ENCODE assay signal across 12 mouse cellular contexts in genomic region chr11:120704486-120705325, GRCm38 (mm10). TPM values are rescaled to one million over a fixed set of nuclear protein-coding genes. Genes with fewer than 3 reads are reported as not detected.
DNase-seq lines count a peak whose midpoint lies in the region; ATAC-seq and TF ChIP-seq lines count a peak whose summit lies in the region.
"Had no signal": no experiment of that assay in that cellular context is flagged by ENCODE, and none has a peak within 500 bp of the region (broad histone marks: within the 10 kb centered on the region; RNA-seq: fewer than 3 reads in every experiment).

No protein-coding gene starts in this region.

- H3K9me3 ChIP-seq in forebrain, embryonic 13.5 days (replicated peaks) = no peaks in the 10 kb centered on the region
- no peaks in the 10 kb centered on the region for H3K9me3 ChIP-seq in forebrain, postnatal 0 days (ENCODE audit: low read length)
- H3K9me3 ChIP-seq in lung, embryonic 14.5 days (ENCODE audit: low read depth, low read length) = no peaks in the 10 kb centered on the region
- no peaks in the 10 kb centered on the region for H3K9me3 ChIP-seq in limb, embryonic 15.5 days
- no peaks in the 10 kb centered on the region for H3K9me3 ChIP-seq in stomach, embryonic 16.5 days (replicated peaks; ENCODE audit: control insufficient read depth, low read length)
- H3K9me3 ChIP-seq: liver, embryonic 15.5 days had no signal

- TF ChIP-seq CTCF in forebrain, postnatal 0 days (IDR thresholded peaks at IDR 0.05; ENCODE audit: low read depth) = no peak
- no peak for TF ChIP-seq CTCF in lung, embryonic 14.5 days (IDR thresholded peaks at IDR 0.05; ENCODE audit: low read depth)
- TF ChIP-seq CTCF in lung, adult 2 months (IDR thresholded peaks at IDR 0.05; ENCODE audit: insufficient read depth, low read length) = no peak

- no peak for TF ChIP-seq POLR2A in lung, adult 2 months (IDR thresholded peaks at IDR 0.05; ENCODE audit: borderline replicate concordance, extremely low read depth, low read depth, low read length)

- peaks cover 64% of the 10 kb centered on the region for H3K36me3 ChIP-seq in forebrain, embryonic 13.5 days (ENCODE audit: poor library complexity, severe bottlenecking)
- H3K36me3 ChIP-seq in forebrain, postnatal 0 days (ENCODE audit: insufficient read depth) = peaks cover 41% of the 10 kb centered on the region
- H3K36me3 ChIP-seq in lung, embryonic 14.5 days (ENCODE audit: insufficient read depth) = peaks cover 49% of the 10 kb centered on the region
- H3K36me3 ChIP-seq in limb, embryonic 15.5 days = peaks cover 34% of the 10 kb centered on the region
- no peaks in the 10 kb centered on the region for H3K36me3 ChIP-seq in stomach, embryonic 16.5 days (ENCODE audit: control insufficient read depth, insufficient read depth, low read length)

- 24% methylated on average over 8 of the region's 8 CpGs for WGBS in forebrain, embryonic 13.5 days
- WGBS in forebrain, postnatal 0 days = 31% methylated on average over 8 of the region's 8 CpGs
- 29% methylated on average over 8 of the region's 8 CpGs for WGBS in lung, embryonic 14.5 days
- 56% methylated on average over 8 of the region's 8 CpGs for WGBS in lung, adult 2 months
- 26% methylated on average over 8 of the region's 8 CpGs for WGBS in limb, embryonic 15.5 days
- 29% methylated on average over 8 of the region's 8 CpGs for WGBS in stomach, embryonic 16.5 days

- H3K27ac ChIP-seq in forebrain, embryonic 13.5 days = peak overlapping the region; percentile 16; the same call in 1 of the 2 replicates
- no peak overlapping the region for H3K27ac ChIP-seq in forebrain, postnatal 0 days (ENCODE audit: low read depth, low read length)
- peak overlapping the region; percentile 40 for H3K27ac ChIP-seq in lung, embryonic 14.5 days (ENCODE audit: low read depth)
- H3K27ac ChIP-seq in limb, embryonic 15.5 days = peak overlapping the region; percentile 39
- H3K27ac ChIP-seq in stomach, embryonic 16.5 days (ENCODE audit: low read length) = peak overlapping the region; percentile 25; the same call in 1 of the 2 replicates
- H3K27ac ChIP-seq: liver, embryonic 15.5 days had no signal

- peak overlapping the region; percentile 45 for H3K9ac ChIP-seq in forebrain, embryonic 13.5 days
- H3K9ac ChIP-seq in forebrain, postnatal 0 days = no peak overlapping the region
- no peak overlapping the region for H3K9ac ChIP-seq in lung, embryonic 14.5 days
- 0 out of 2 replicates have a peak overlapping the region, but pooled peaks have one; percentile 15 for H3K9ac ChIP-seq in limb, embryonic 15.5 days
- H3K9ac ChIP-seq in stomach, embryonic 16.5 days (ENCODE audit: low read length) = peak overlapping the region; percentile 32; the same call in 1 of the 2 replicates
- H3K9ac ChIP-seq: liver, embryonic 15.5 days had no signal

- peaks cover 35% of the 10 kb centered on the region for H3K4me1 ChIP-seq in forebrain, embryonic 13.5 days
- no peaks in the 10 kb centered on the region for H3K4me1 ChIP-seq in forebrain, postnatal 0 days (ENCODE audit: insufficient read depth)
- peaks cover 22% of the 10 kb centered on the region for H3K4me1 ChIP-seq in lung, embryonic 14.5 days (ENCODE audit: insufficient read depth)
- no peaks in the 10 kb centered on the region for H3K4me1 ChIP-seq in lung, adult 2 months (ENCODE audit: control insufficient read depth, insufficient read depth, low read length)
- H3K4me1 ChIP-seq in limb, embryonic 15.5 days = peaks cover 59% of the 10 kb centered on the region
- peaks cover 37% of the 10 kb centered on the region for H3K4me1 ChIP-seq in stomach, embryonic 16.5 days (ENCODE audit: control insufficient read depth, insufficient read depth, low read length)

- no peaks in the 10 kb centered on the region for H3K27me3 ChIP-seq in forebrain, embryonic 13.5 days
- H3K27me3 ChIP-seq in forebrain, postnatal 0 days (ENCODE audit: insufficient read depth, low read length) = no peaks in the 10 kb centered on the region
- H3K27me3 ChIP-seq in lung, embryonic 14.5 days (ENCODE audit: insufficient read depth, low read length) = no peaks in the 10 kb centered on the region
- no peaks in the 10 kb centered on the region for H3K27me3 ChIP-seq in limb, embryonic 15.5 days
- no peaks in the 10 kb centered on the region for H3K27me3 ChIP-seq in stomach, embryonic 16.5 days (ENCODE audit: control insufficient read depth, insufficient read depth, low read length)
- H3K27me3 ChIP-seq: liver, embryonic 15.5 days had no signal

- no peak overlapping the region for H3K4me2 ChIP-seq in forebrain, embryonic 13.5 days
- no peak overlapping the region for H3K4me2 ChIP-seq in forebrain, postnatal 0 days (ENCODE audit: low read depth)
- no peak overlapping the region for H3K4me2 ChIP-seq in lung, embryonic 14.5 days
- H3K4me2 ChIP-seq in limb, embryonic 15.5 days = no peak overlapping the region
- H3K4me2 ChIP-seq in stomach, embryonic 16.5 days (ENCODE audit: low read depth, low read length) = no peak overlapping the region
- H3K4me2 ChIP-seq: liver, embryonic 15.5 days had no signal

- H3K4me3 ChIP-seq in forebrain, embryonic 13.5 days = no peak overlapping the region
- no peak overlapping the region for H3K4me3 ChIP-seq in forebrain, postnatal 0 days (ENCODE audit: low read depth, low read length)
- H3K4me3 ChIP-seq in lung, embryonic 14.5 days (ENCODE audit: low read depth, low read length) = no peak overlapping the region
- H3K4me3 ChIP-seq in lung, adult 2 months (replicated peaks; ENCODE audit: extremely low read depth, low read depth, low read length) = no peak overlapping the region
- no peak overlapping the region for H3K4me3 ChIP-seq in limb, embryonic 15.5 days
- no peak overlapping the region for H3K4me3 ChIP-seq in stomach, embryonic 16.5 days (replicated peaks; ENCODE audit: low read length)
- H3K4me3 ChIP-seq: liver, embryonic 15.5 days had no signal

- no peak for ATAC-seq in forebrain, embryonic 13.5 days
- no peak for ATAC-seq in forebrain, postnatal 0 days
- peak; percentile 54 for ATAC-seq in lung, embryonic 14.5 days (ENCODE audit: insufficient read depth)
- no peak for ATAC-seq in limb, embryonic 15.5 days (ENCODE audit: insufficient number of reproducible peaks, low FRiP score, low TSS enrichment, low read depth)
- no peak for ATAC-seq in stomach, embryonic 16.5 days (ENCODE audit: insufficient read depth, low FRiP score)
- no peak for ATAC-seq in CD4-positive, CD25-positive, alpha-beta regulatory T cell, adult 4 months

- no peak for DNase-seq in forebrain, postnatal 0 days
- DNase-seq in lung, embryonic 14.5 days = peak; percentile 75
- DNase-seq in lung, adult 2 months = no peak
- DNase-seq in gastrocnemius, postnatal 25 days = no peak
- DNase-seq: adrenal gland, adult 8-10 months; cerebellum, postnatal 25 days; thymus, postnatal 36 days had no signal

RNA-seq across cellular contexts. Expression of gene Cenpx, which starts 8.8 kb away (rescaled TPM):
- polyA plus RNA-seq in forebrain, embryonic 13.5 days (2015; fragmentation: Nextera tagmentation; extraction: Ambion mirVana) = 127 TPM in 2 replicates
- total RNA-seq in forebrain, postnatal 0 days (2014; rRNA removed) = 28.5 and 52.1 TPM in 2 replicates
- 91.3 and 114 TPM in 2 replicates for polyA plus RNA-seq in forebrain, postnatal 0 days (2015; fragmentation: Nextera tagmentation; extraction: Ambion mirVana)
- 168 and 173 TPM in 2 replicates for polyA plus RNA-seq in lung, embryonic 14.5 days (2014; fragmentation: Nextera tagmentation; extraction: Ambion mirVana)
- 68.0 and 69.1 TPM in 2 replicates for polyA plus RNA-seq in lung, adult 2 months (2012; rRNA removed)
- polyA plus RNA-seq in limb, embryonic 15.5 days (2015; fragmentation: Nextera tagmentation; extraction: Ambion mirVana) = 156 and 166 TPM in 2 replicates
- polyA plus RNA-seq in stomach, embryonic 16.5 days (2015; fragmentation: Nextera tagmentation; extraction: Ambion mirVana) = 138 and 153 TPM in 2 replicates
- total RNA-seq in gastrocnemius, postnatal 25 days (2021) = 10 to 100 TPM; 25.4 to 32.7 TPM
- 100 to 1,000 TPM; 152 to 156 TPM for polyA plus RNA-seq in CD4-positive, CD25-positive, alpha-beta regulatory T cell, adult 4 months (2017; shearing (Covaris generic))

RNA-seq across cellular contexts. Expression of gene Lrrc45, which starts 9.0 kb away (rescaled TPM):
- polyA plus RNA-seq in forebrain, embryonic 13.5 days (2015; fragmentation: Nextera tagmentation; extraction: Ambion mirVana) = 64.5 and 72.9 TPM in 2 replicates
- total RNA-seq in forebrain, postnatal 0 days (2014; rRNA removed) = 57.6 and 58.4 TPM in 2 replicates
- 31.0 and 41.0 TPM in 2 replicates for polyA plus RNA-seq in forebrain, postnatal 0 days (2015; fragmentation: Nextera tagmentation; extraction: Ambion mirVana)
- polyA plus RNA-seq in lung, embryonic 14.5 days (2014; fragmentation: Nextera tagmentation; extraction: Ambion mirVana) = 44.1 and 46.1 TPM in 2 replicates
- 35.6 and 40.1 TPM in 2 replicates for polyA plus RNA-seq in lung, adult 2 months (2012; rRNA removed)
- 63.7 and 65.9 TPM in 2 replicates for polyA plus RNA-seq in limb, embryonic 15.5 days (2015; fragmentation: Nextera tagmentation; extraction: Ambion mirVana)
- polyA plus RNA-seq in stomach, embryonic 16.5 days (2015; fragmentation: Nextera tagmentation; extraction: Ambion mirVana) = 59.1 and 62.9 TPM in 2 replicates
- 1 to 10 TPM; 4.0 to 4.3 TPM for total RNA-seq in gastrocnemius, postnatal 25 days (2021)
- polyA plus RNA-seq in CD4-positive, CD25-positive, alpha-beta regulatory T cell, adult 4 months (2017; shearing (Covaris generic)) = 10 to 100 TPM; 26.8 to 34.4 TPM

RNA-seq across cellular contexts. Expression of gene Rac3, which starts 16.6 kb away (rescaled TPM):
- 83.0 and 105 TPM in 2 replicates for polyA plus RNA-seq in forebrain, embryonic 13.5 days (2015; fragmentation: Nextera tagmentation; extraction: Ambion mirVana)
- total RNA-seq in forebrain, postnatal 0 days (2014; rRNA removed) = 598 and 666 TPM in 2 replicates
- polyA plus RNA-seq in forebrain, postnatal 0 days (2015; fragmentation: Nextera tagmentation; extraction: Ambion mirVana) = 681 and 697 TPM in 2 replicates
- polyA plus RNA-seq in lung, embryonic 14.5 days (2014; fragmentation: Nextera tagmentation; extraction: Ambion mirVana) = 10.3 and 10.7 TPM in 2 replicates
- 62.0 and 76.8 TPM in 2 replicates for polyA plus RNA-seq in lung, adult 2 months (2012; rRNA removed)
- 44.4 and 56.4 TPM in 2 replicates for polyA plus RNA-seq in limb, embryonic 15.5 days (2015; fragmentation: Nextera tagmentation; extraction: Ambion mirVana)
- 34.6 and 35.3 TPM in 2 replicates for polyA plus RNA-seq in stomach, embryonic 16.5 days (2015; fragmentation: Nextera tagmentation; extraction: Ambion mirVana)
- total RNA-seq in gastrocnemius, postnatal 25 days (2021) = 1 to 10 TPM; 1.2 TPM
- polyA plus RNA-seq in CD4-positive, CD25-positive, alpha-beta regulatory T cell, adult 4 months (2017; shearing (Covaris generic)) = not detected

RNA-seq across cellular contexts. Expression of gene Dcxr, which starts 22.4 kb away (rescaled TPM):
- polyA plus RNA-seq in forebrain, embryonic 13.5 days (2015; fragmentation: Nextera tagmentation; extraction: Ambion mirVana) = 7.8 and 9.5 TPM in 2 replicates
- total RNA-seq in forebrain, postnatal 0 days (2014; rRNA removed) = 7.2 and 13.2 TPM in 2 replicates
- polyA plus RNA-seq in forebrain, postnatal 0 days (2015; fragmentation: Nextera tagmentation; extraction: Ambion mirVana) = 11.2 and 12.7 TPM in 2 replicates
- 27.2 and 29.7 TPM in 2 replicates for polyA plus RNA-seq in lung, embryonic 14.5 days (2014; fragmentation: Nextera tagmentation; extraction: Ambion mirVana)
- 326 and 340 TPM in 2 replicates for polyA plus RNA-seq in lung, adult 2 months (2012; rRNA removed)
- 18.2 and 20.2 TPM in 2 replicates for polyA plus RNA-seq in limb, embryonic 15.5 days (2015; fragmentation: Nextera tagmentation; extraction: Ambion mirVana)
- polyA plus RNA-seq in stomach, embryonic 16.5 days (2015; fragmentation: Nextera tagmentation; extraction: Ambion mirVana) = 43.0 and 46.0 TPM in 2 replicates
- 1 to 10 TPM; 5.8 to 6.0 TPM for total RNA-seq in gastrocnemius, postnatal 25 days (2021)
- polyA plus RNA-seq in CD4-positive, CD25-positive, alpha-beta regulatory T cell, adult 4 months (2017; shearing (Covaris generic)) = 10 to 100 TPM; 15.1 to 17.4 TPM

RNA-seq across cellular contexts. Expression of gene Cbr2, which starts 27.2 kb away (rescaled TPM):
- 0.26 TPM in 1 of 2 replicates, not detected in the other for polyA plus RNA-seq in forebrain, embryonic 13.5 days (2015; fragmentation: Nextera tagmentation; extraction: Ambion mirVana)
- 3.6 and 4.8 TPM in 2 replicates for total RNA-seq in forebrain, postnatal 0 days (2014; rRNA removed)
- polyA plus RNA-seq in forebrain, postnatal 0 days (2015; fragmentation: Nextera tagmentation; extraction: Ambion mirVana) = 3.1 and 4.9 TPM in 2 replicates
- 14.7 and 19.6 TPM in 2 replicates for polyA plus RNA-seq in lung, embryonic 14.5 days (2014; fragmentation: Nextera tagmentation; extraction: Ambion mirVana)
- polyA plus RNA-seq in lung, adult 2 months (2012; rRNA removed) = 13,780 and 14,250 TPM in 2 replicates
- 12.6 and 16.7 TPM in 2 replicates for polyA plus RNA-seq in limb, embryonic 15.5 days (2015; fragmentation: Nextera tagmentation; extraction: Ambion mirVana)
- 112 and 150 TPM in 2 replicates for polyA plus RNA-seq in stomach, embryonic 16.5 days (2015; fragmentation: Nextera tagmentation; extraction: Ambion mirVana)
- 10 to 100 TPM in 1 of 2 experiments, 1 to 10 TPM in 1; 9.6 to 16.9 TPM for total RNA-seq in gastrocnemius, postnatal 25 days (2021)
- not detected for polyA plus RNA-seq in CD4-positive, CD25-positive, alpha-beta regulatory T cell, adult 4 months (2017; shearing (Covaris generic))

Comparison
In these comparisons a context has a peak if more than half of its experiments do, and no peak if none do; other contexts are left out.
1. H3K9ac ChIP-seq: peak in forebrain, embryonic 13.5 days (single experiment), limb, embryonic 15.5 days (single experiment) and stomach, embryonic 16.5 days (single experiment); none in forebrain, postnatal 0 days (single experiment) and lung, embryonic 14.5 days (single experiment).